Mouse (Mus musculus) kidney, adult 8-10 months (tissue): ENCODE data around the gene Fdps.
"Not testable (repeated sequence)": the region's sequence is repeated elsewhere in the genome, so short reads cannot be mapped to it uniquely, and the experiment has no call there.

Source experiments
- DNase-seq, 2 experiments: peaks; one replicate each; pipeline ENCODE4 v3.0.0; 2022

Fdps gene

DNA sequence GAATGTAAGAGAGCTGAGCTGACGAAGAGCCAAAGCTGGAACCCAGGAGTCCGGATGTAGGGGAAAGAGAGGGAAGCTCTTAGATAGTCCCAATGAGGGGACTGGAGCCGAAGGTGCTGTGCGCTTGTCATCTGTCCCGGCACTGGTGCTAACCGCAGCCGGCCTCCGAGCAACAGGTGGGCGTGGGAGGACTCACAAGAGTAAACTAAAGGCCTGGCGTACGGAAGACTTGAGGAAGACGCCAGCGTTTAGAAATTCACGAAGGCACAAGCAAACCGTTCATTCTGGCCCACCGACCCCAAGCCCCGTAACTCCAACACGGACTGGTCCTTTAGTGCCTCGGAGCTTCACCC is 324 bp downstream of the Fdps start:
- no peak for DNase-seq

DNA sequence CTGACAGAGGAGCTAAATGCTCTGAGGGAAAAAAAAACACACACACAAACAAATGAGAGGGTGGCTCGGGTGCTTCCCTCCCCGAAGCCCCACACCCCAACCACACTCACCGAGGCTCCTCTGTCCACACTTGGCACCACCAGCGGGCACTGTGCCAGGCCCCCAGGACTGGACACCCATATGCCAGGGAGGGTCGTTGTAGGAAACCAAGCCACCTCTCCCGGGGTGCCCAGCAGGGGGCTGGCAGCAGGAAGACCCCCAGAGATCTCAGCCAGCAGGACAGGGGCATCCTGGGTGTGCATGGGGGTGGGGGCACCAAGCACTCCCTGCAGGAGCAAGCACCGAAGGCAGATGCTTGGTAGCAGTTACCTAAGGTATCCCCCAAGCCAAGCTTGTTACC is 948 bp downstream of the Fdps start, which contains the start of gene Gm43738:
Gm43738 (minus strand) TSS at position 289 of the 400 bp plus-strand sequence.
- DNase-seq: no peak

GRCm38 (mm10) chr3:89094021-89094420 is 7.7 kb downstream of the Fdps start:
- DNase-seq: no peak

DNA sequence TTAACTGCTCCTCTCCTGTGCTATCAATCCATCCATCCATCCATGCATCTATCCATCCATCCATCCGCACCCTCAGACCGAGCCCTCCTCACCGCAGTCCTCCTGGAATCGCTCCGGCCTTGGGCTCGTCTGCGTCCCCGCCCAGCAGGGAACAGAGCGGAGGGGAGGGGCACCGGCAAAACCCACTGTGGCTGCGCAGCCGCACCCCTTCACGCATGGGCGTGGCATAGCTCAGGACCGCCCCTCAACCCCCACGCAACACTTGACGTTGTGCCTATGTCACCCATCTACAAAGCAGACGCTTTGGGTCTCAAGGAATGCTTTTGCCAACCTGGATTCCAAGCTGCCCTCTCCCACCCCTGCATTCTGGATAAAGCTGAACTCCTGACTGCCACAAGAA is 8.6 kb downstream of the Fdps start, which contains the start of gene Rusc1:
Rusc1 (minus strand) TSS at position 137 of the 400 bp plus-strand sequence.
- peak; percentile 77 to 78 for DNase-seq

DNA sequence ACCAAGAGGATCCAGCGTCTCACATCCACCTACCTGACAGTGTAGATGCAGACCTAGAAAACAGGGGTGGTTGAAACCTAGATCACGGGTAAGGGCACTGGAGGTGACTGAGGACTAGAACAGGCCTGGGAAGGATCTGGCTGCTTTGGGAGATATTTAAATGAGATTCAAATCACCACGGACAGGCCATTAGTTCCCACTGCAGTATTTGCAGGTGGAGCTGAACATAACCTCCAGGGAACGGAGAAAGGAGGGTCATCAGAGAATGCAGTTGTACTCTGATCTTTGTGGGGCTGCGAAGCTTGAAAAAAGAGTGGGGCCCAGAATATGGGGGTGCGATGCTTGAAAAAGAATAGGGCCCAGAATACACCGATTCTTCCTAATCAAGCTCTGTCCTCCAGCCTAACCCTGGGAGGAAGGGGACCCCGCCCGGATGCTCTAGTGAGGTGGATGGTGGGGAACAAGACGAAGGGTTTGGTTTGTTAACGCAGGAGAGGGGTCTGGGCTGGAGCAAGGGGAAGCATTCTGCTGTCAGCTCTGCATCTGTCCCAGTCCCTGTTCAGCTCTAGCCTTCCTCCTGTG is 9.2 kb downstream of the Fdps start:
- DNase-seq: no peak

DNA sequence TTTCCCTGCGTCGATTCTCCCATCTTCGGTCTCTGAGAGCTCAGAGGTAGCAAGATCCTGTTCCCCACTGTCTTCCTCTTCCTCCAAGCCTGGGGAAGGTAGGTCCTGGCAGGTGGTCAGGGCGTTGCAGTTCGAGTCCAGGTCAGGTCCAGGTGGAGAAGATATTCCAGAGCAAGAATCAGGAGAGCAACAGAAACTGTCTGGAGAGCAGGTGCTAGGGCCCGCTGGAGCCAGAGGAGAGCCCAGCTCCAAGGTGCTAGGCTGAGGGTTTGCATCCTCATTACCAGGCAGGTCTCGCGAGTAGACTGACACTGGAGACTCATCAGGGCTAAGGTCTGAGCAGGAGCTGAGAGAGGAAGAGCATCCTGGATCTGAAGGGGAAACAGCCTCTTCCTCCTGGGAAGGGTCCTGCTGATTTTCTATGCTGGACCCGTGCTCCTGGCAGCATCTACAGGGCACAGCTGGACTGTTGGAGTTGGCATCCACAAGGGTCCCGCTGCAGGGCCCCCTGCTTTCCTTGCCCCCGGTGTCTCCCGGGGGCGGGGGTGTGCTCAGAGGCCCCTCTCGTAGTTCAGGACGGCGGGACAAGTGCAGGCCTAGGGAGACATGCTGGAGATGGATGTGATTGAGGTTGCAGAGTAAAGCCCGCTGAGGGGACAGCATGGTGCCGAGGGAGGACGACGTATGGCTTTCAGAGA is 9.8 kb downstream of the Fdps start:
- DNase-seq: no peak

GRCm38 (mm10) chr3:89090694-89091655 is 10.8 kb downstream of the Fdps start:
- peak; percentile 78 to 83 for DNase-seq

DNA sequence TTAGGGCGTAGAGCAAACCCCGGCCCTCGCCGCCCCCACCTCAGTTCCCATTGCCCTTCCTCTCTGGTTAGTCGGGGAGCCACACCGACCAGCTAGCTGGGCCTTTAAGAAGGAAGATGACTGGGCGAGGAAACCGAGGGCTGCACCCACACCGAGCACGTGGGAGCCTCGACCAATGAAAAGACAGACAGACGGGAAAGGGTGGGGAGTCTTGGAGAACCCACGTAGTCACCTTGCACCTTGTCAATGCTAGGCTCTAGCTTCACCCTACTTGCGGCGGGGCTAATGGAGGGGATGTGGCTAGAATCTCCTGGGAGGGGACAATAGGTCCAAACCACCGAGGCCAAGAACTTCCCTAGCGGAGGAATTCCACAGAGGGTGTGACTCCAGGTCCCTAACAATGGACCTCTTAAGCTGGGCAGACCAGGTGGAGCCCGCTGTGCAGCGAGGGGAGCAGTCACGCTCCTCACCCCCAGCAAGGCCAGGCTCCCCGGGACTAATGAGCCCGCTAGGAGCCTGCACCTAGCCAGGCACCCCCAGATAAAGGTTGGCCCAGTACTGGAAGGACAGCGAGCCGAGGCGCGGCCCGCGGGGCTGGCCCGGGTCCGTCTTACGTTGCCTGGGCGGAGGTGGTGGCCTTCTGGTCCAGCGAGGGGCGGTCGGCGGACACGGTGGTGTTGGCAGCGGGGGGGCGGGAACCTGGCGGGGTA is 11.7 kb downstream of the Fdps start:
- DNase-seq: peak; percentile 91 to 93

- no peak for DNase-seq
These were observed 12.8 kb downstream of the Fdps start for GRCm38 (mm10) chr3:89088974-89089373.

DNA sequence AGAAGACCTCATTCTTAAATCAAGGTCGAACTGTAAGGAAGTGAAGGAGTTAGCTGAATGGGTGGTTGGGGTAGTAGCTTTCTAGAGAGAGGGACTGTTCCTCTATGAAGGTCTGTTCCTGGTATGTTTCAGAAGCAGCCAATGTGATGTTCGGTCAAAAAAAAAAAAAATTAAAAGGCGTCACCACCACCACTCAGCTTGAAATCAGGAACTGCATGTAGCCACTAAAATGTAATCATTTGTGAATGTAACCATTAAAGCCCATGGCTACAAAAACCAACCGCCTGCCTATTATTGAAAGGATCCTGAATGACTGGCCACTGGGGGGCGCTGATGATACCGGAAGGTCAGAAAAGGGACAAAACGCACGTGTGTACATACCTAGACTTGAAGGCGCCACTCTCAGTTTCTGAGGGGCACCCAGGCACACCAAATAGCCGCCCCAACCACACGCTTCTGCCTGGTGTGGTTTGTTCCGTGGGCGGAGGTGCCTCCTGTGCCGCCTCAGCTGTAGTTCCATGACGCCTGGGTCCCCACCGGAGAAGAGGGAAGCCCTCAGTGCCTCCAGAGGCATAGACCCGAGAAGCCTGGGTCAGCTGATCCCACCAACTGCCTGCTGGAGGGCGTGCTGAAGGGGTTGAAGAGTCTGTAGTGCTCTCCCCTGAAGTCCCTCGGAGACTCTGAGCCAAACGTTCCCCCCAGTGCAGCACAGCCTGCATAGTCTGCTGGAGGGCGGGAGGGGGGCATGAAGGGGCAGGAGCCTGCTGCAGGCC is 14.2 kb downstream of the Fdps start:
- peak; percentile 79 to 89 for DNase-seq

GRCm38 (mm10) chr3:89084654-89085190 is 17.0 kb downstream of the Fdps start:
- no peak for DNase-seq

DNA sequence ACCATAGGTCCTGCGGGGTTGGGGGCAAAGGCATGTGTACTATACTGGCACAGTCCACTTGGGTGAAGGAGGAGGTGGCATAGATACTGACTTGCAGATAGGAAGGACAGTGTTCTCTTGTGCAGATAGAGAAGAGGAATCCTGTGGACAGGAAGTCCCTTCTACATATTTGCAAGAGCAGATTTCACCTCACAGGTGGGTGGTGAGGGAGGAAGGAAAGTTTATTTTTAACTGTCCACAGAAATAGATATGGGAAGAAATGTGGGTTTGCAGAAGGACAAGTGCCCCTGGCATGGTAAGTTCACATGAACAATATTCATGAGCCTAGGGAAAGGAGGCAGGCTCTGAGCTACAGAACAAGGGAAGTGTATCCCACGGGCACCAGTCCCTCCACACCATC is 17.6 kb downstream of the Fdps start:
- DNase-seq: no peak

DNA sequence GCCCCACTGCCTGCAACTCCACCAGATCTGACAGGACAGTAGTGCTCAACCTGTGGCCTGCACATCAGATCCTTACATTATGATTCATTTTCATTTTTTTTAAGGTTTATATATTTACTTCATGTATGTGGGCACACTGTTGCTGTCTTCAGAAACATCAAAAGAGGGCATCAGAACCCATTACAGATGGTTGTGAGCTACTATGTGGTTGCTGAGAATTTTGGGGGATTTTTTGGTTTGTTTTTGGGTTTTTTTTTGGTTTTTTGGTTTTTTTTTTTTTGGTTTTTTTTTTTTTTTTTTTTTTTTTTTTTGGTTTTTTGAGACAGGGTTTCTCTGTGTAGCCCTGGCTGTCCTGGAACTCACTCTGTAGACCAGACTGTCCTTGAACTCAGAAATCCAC is 19.5 kb downstream of the Fdps start:
- not testable (repeated sequence) for DNase-seq

DNA sequence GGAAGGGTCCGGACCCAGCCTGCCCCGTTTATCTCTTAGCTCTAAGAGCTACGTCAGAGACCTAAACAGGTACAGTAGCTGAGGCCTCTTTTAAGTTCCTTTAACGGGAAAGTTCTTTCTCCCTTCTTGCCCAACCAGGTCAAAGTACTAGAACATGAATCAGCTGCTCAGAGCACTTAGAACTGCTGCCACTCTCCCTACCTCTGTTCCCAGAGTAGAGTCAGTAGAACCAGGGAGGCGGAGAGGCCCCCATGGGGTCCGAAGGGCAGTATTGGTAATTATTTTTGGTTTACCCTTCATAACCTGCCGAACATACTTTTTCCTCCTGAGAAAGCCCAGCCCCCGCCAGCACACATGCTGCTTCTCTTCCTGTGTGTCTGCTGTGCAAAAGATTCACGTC is 24.4 kb downstream of the Fdps start:
- DNase-seq: no peak

DNA sequence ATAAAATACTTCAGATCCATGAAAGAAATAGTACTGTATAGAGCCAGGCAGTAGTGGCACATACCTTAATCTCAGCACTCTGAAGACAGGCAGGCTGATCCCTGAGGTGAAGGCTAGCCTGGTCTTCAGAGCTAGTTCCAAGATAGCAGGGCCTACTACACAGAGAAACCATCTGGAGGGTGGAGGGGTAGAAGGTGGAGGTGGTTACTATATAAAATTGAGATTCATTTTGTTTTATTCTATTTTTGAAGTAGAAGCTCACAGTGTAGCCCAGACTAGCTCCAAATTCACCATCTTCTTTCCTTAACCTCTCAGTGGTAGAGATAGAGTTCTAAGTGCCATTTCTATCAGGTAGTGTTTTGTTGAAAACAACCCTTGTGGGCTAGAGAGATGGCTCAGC is 34.5 kb downstream of the Fdps start:
- DNase-seq: no peak

DNA sequence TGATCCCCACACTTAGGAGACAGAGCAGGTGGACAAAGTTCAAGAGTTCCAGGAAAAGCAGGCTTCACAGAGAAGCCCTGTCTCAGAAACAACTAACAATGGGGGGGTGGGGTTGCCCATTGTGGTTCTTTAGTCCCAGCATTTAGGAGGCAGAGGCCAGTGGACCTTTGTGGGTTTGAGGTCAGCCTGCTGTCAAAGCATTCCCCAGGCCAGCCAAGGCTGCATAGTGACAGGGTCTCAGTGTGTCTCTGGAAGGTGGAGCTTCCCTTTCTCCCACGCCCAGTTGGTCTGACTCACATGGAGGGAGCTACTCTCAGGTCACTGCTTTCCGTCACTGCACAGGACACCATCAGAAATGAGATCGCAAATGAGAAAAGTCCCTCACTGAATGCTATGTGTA is 40.1 kb downstream of the Fdps start:
- no peak for DNase-seq

GRCm38 (mm10) chr3:89058783-89059182 is 43.0 kb downstream of the Fdps start:
- DNase-seq: peak; percentile 11 to 48

GRCm38 (mm10) chr3:89058361-89058760 is 43.4 kb downstream of the Fdps start:
- no peak for DNase-seq
